Comparison of ENCODE assay signal across 8 mouse cellular contexts in the genomic region with DNA sequence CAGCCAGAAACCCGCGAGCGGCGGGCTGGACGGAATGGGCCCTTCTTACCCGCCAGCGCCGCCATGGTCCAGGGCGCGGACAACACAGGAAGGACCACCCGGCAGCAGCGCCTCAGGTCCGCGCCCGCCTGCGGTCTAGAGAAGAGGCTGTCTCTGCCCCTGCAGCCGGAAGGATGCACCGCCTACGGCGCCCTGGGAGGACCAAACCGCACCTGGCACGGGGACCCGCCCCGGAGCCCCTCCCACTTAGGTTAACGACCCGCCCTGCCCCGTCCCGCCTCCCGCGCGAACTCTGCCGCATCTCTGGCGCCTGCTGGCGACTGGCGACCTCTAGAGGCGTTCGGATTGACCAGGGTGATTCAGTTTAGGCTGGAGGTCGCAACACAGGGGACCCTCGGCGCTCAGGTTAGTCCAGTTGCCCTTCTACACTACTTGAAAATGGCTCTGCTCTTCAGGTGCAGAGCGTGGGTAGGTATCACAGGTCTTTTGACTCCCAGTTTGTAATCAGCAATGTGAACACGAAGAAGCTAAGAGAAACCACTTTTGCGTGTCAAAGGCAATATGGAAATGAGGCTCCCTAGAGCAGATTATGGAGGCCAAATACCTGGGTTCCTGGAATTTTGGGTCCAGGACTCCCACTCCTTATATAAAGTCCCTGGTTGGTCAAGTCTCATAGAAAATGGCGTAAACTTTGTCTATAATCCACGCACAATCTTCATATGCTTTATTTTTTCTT. TPM values are rescaled to one million over a fixed set of nuclear protein-coding genes. Genes with fewer than 3 reads are reported as not detected.
DNase-seq lines count a peak whose midpoint lies in the region; ATAC-seq and TF ChIP-seq lines count a peak whose summit lies in the region.

Gene Limk2 (minus strand): TSS at position 193 of the 736 bp plus-strand sequence.

- H3K9me3 ChIP-seq in embryonic facial prominence, embryonic 13.5 days, result no peaks in the 10 kb centered on the region
- no peaks in the 10 kb centered on the region for H3K9me3 ChIP-seq in limb, embryonic 13.5 days
- no peaks in the 10 kb centered on the region for H3K9me3 ChIP-seq in midbrain, embryonic 16.5 days (replicated peaks; ENCODE audit: control insufficient read depth, low read length, poor library complexity, severe bottlenecking)

- 0 out of 2 replicates have a peak, but pooled peaks have one; percentile 4 for TF ChIP-seq EP300 in heart, adult 2 months (IDR thresholded peaks at IDR 0.05; ENCODE audit: insufficient read depth, low read depth, low read length)

- peak within 1 kb of the TSS; percentile 76 for H3K4me3 ChIP-seq in embryonic facial prominence, embryonic 13.5 days
- peak within 1 kb of the TSS; percentile 80 for H3K4me3 ChIP-seq in heart, adult 2 months
- peak within 1 kb of the TSS; percentile 77 for H3K4me3 ChIP-seq in limb, embryonic 13.5 days
- H3K4me3 ChIP-seq in midbrain, embryonic 16.5 days (ENCODE audit: low read depth, low read length), result peak within 1 kb of the TSS; percentile 65

- peak; percentile 83 for TF ChIP-seq CTCF in heart, adult 2 months (IDR thresholded peaks at IDR 0.05)

- H3K9ac ChIP-seq in embryonic facial prominence, embryonic 13.5 days, result peak within 1 kb of the TSS; percentile 83
- peak within 1 kb of the TSS; percentile 81 for H3K9ac ChIP-seq in heart, adult 2 months (ENCODE audit: low read depth, low read length)
- H3K9ac ChIP-seq in limb, embryonic 13.5 days, result peak within 1 kb of the TSS; percentile 77
- H3K9ac ChIP-seq in midbrain, embryonic 16.5 days (ENCODE audit: low read depth, low read length), result peak within 1 kb of the TSS; percentile 76

- H3K27ac ChIP-seq in embryonic facial prominence, embryonic 13.5 days, result peak within 1 kb of the TSS; percentile 13; the same call in 1 of the 2 replicates
- H3K27ac ChIP-seq in heart, adult 2 months, result peak within 1 kb of the TSS; percentile 81
- H3K27ac ChIP-seq in limb, embryonic 13.5 days, result peak within 1 kb of the TSS; percentile 39; the same call in 1 of the 2 replicates
- peak within 1 kb of the TSS; percentile 56 for H3K27ac ChIP-seq in midbrain, embryonic 16.5 days (ENCODE audit: low read length)

- peak; percentile 31; the same call in 1 of the 2 replicates for TF ChIP-seq POLR2A in heart, adult 2 months (IDR thresholded peaks at IDR 0.05; ENCODE audit: insufficient read depth, low read depth, low read length)

- peaks cover 16% of the 10 kb centered on the region for H3K4me1 ChIP-seq in embryonic facial prominence, embryonic 13.5 days
- peaks cover 1% of the 10 kb centered on the region; the same call in 1 of the 2 replicates for H3K4me1 ChIP-seq in heart, adult 2 months (ENCODE audit: control insufficient read depth, insufficient read depth, low read length)
- H3K4me1 ChIP-seq in limb, embryonic 13.5 days, result peaks cover 12% of the 10 kb centered on the region
- peaks cover 7% of the 10 kb centered on the region; the same call in 1 of the 2 replicates for H3K4me1 ChIP-seq in midbrain, embryonic 16.5 days (ENCODE audit: control insufficient read depth, insufficient read depth, low read length)

- peaks cover 5% of the 10 kb centered on the region for H3K36me3 ChIP-seq in embryonic facial prominence, embryonic 13.5 days
- no peaks in the 10 kb centered on the region for H3K36me3 ChIP-seq in heart, adult 2 months (ENCODE audit: control insufficient read depth, insufficient read depth, low read length)
- peaks cover 5% of the 10 kb centered on the region for H3K36me3 ChIP-seq in limb, embryonic 13.5 days
- H3K36me3 ChIP-seq in midbrain, embryonic 16.5 days (ENCODE audit: control insufficient read depth, insufficient read depth, low read length), result peaks cover 2% of the 10 kb centered on the region

- H3K79me2 ChIP-seq in heart, adult 2 months (replicated peaks; ENCODE audit: control insufficient read depth, insufficient read depth, low read length), result no peaks in the 10 kb centered on the region

- peak; percentile 95 for DNase-seq in 3134 (ENCODE audit: extremely low read depth, insufficient read length, low spot score)
- peak; percentile 95 to 96 for DNase-seq in adrenal gland, postnatal 36 days
- peak; percentile 92 to 93 for DNase-seq in heart, adult 2 months
- DNase-seq in kidney, adult 8-10 months, result peak; percentile 86 to 92
- DNase-seq in spleen, postnatal 10 days (ENCODE audit: low spot score in 2 of 2), result peak; percentile 88 to 97

- no peaks in the 10 kb centered on the region for H3K27me3 ChIP-seq in embryonic facial prominence, embryonic 13.5 days
- no peaks in the 10 kb centered on the region for H3K27me3 ChIP-seq in heart, adult 2 months (ENCODE audit: control insufficient read depth, insufficient read depth, low read length)
- H3K27me3 ChIP-seq in limb, embryonic 13.5 days, result no peaks in the 10 kb centered on the region
- no peaks in the 10 kb centered on the region for H3K27me3 ChIP-seq in midbrain, embryonic 16.5 days (ENCODE audit: control insufficient read depth, insufficient read depth, low read depth, low read length)

- H3K4me2 ChIP-seq in embryonic facial prominence, embryonic 13.5 days, result peak within 1 kb of the TSS; percentile 82
- H3K4me2 ChIP-seq in limb, embryonic 13.5 days (replicated peaks), result peak within 1 kb of the TSS; percentile 86
- H3K4me2 ChIP-seq in midbrain, embryonic 16.5 days (ENCODE audit: low read length), result peak within 1 kb of the TSS; percentile 69

- intact Hi-C loops in heart, adult 2 months (cut with DNase I), result loop anchor here (1.0 to 5.0 kb wide), 6 partner anchors 22 to 117 kb away; partner anchors contain the start of genes Pik3ip1 and Rnf185

- WGBS in embryonic facial prominence, embryonic 13.5 days, result 2% methylated on average over 45 of the region's 45 CpGs
- WGBS in heart, adult 2 months, result 2% methylated on average over 45 of the region's 45 CpGs
- 3% methylated on average over 45 of the region's 45 CpGs for WGBS in limb, embryonic 13.5 days
- 3% methylated on average over 44 of the region's 45 CpGs for WGBS in midbrain, embryonic 16.5 days

- peak; percentile 88 for ATAC-seq in embryonic facial prominence, embryonic 13.5 days (ENCODE audit: insufficient number of reproducible peaks, insufficient read depth, low FRiP score, low TSS enrichment, low read depth)
- ATAC-seq in limb, embryonic 13.5 days (ENCODE audit: low FRiP score, low read depth), result peak; percentile 91
- peak; percentile 92 for ATAC-seq in midbrain, embryonic 16.5 days

RNA-seq across cellular contexts. Expression of gene Limk2, which starts in this region (rescaled TPM):
- total RNA-seq in adrenal gland, postnatal 36 days (2021), result 10 to 100 TPM; 15.6 to 25.4 TPM
- 80.5 and 84.3 TPM in 2 replicates for polyA plus RNA-seq in embryonic facial prominence, embryonic 13.5 days (2015; fragmentation: Nextera tagmentation; extraction: Ambion mirVana)
- total RNA-seq in heart, adult 2 months (2021), result 10 to 100 TPM; 16.4 to 17.1 TPM
- 39.5 and 41.8 TPM in 2 replicates for polyA plus RNA-seq in heart, adult 2 months (2012; rRNA removed)
- 58.3 and 61.2 TPM in 2 replicates for polyA plus RNA-seq in limb, embryonic 13.5 days (2015; fragmentation: Nextera tagmentation; extraction: Ambion mirVana)
- 185 and 187 TPM in 2 replicates for polyA plus RNA-seq in midbrain, embryonic 16.5 days (2015; fragmentation: Nextera tagmentation; extraction: Ambion mirVana)

Comparison
In these comparisons a context has a peak if more than half of its experiments do, and no peak if none do; other contexts are left out.
1. Peak in every context shown above with its lines: DNase-seq, ATAC-seq, H3K4me3 ChIP-seq and H3K27ac ChIP-seq.
2. H3K27ac ChIP-seq: peak in every context shown above with its lines; median percentile 81 in heart, adult 2 months; 56 in midbrain, embryonic 16.5 days; 39 in limb, embryonic 13.5 days; 13 in embryonic facial prominence, embryonic 13.5 days.